Mouse (Mus musculus) midbrain, embryonic 16.5 days (tissue): ENCODE data around the gene Gm20388. TPM values are rescaled to one million over a fixed set of nuclear protein-coding genes. Genes with fewer than 3 reads are reported as not detected.
"Not testable (repeated sequence)": the region's sequence is repeated elsewhere in the genome, so short reads cannot be mapped to it uniquely, and the experiment has no call there.

ENCODE experiments used
- ATAC-seq: fragments of 200-750 bp; cut with Nextera tagmentation; 2 replicates; pipeline ENCODE4 v1.8.0; 2017; ENCODE audit warnings: moderate TSS enrichment
- H3K27ac ChIP-seq: fragments of 300-500 bp; sonication (generic); 2 replicates; pipeline ENCODE4 v1.5.1; 2014; ENCODE audit warnings: mild to moderate bottlenecking, low read length, mixed read lengths
- H3K27me3 ChIP-seq: fragments of 300-500 bp; sonication (generic); 2 replicates; pipeline ENCODE4 v1.6.1; 2014; ENCODE audit warnings: low read depth, low read length, mixed read lengths; ENCODE audit not compliant: control insufficient read depth, insufficient read depth
- H3K36me3 ChIP-seq: fragments of 300-500 bp; sonication (generic); 2 replicates; pipeline ENCODE4 v1.6.1; 2014; ENCODE audit warnings: mild to moderate bottlenecking, low read length, moderate library complexity, mixed read lengths; ENCODE audit not compliant: control insufficient read depth, insufficient read depth
- H3K4me1 ChIP-seq: fragments of 300-500 bp; sonication (generic); 2 replicates; pipeline ENCODE4 v1.6.1; 2014; ENCODE audit warnings: mild to moderate bottlenecking, low read length, mixed read lengths; ENCODE audit not compliant: control insufficient read depth, insufficient read depth
- H3K4me2 ChIP-seq: fragments of 300-500 bp; sonication (generic); 2 replicates; pipeline ENCODE4 v1.6.1; 2014; ENCODE audit warnings: mild to moderate bottlenecking, low read length, mixed read lengths
- H3K4me3 ChIP-seq: fragments of 300-500 bp; sonication (generic); 2 replicates; pipeline ENCODE4 v1.5.1; 2014; ENCODE audit warnings: low read depth, mild to moderate bottlenecking, low read length, moderate library complexity, mixed read lengths
- H3K9ac ChIP-seq: fragments of 300-500 bp; sonication (generic); 2 replicates; pipeline ENCODE4 v1.6.1; 2014; ENCODE audit warnings: low read depth, low read length, mixed read lengths
- H3K9me3 ChIP-seq: fragments of 300-500 bp; sonication (generic); replicated peaks from 2 replicates; pipeline ENCODE4 v1.6.1; 2014; ENCODE audit warnings: mild to moderate bottlenecking, low read length, mixed read lengths; ENCODE audit not compliant: control insufficient read depth, poor library complexity, severe bottlenecking
- WGBS: fragments of 180-500 bp; shearing (Covaris S2); extraction: QIAGEN DNeasy Blood & Tissue Kit; methylation state at CpG from one replicate; pipeline ENCODE4 v1.1.7; 2014; 5-methylcytosine and 5-hydroxymethylcytosine counted together
- polyA plus RNA-seq: library from polyadenylated mRNA; unstranded; fragments of >200 nt; fragmentation: Nextera tagmentation; extraction: Ambion mirVana; gene quantifications from 2 replicates; pipeline ENCODE4 v1.2.1, GENCODE M21; 2015

Gene Gm20388
- polyA plus RNA-seq, 1 experiment from 2014 or later = 7.5 TPM

DNA sequence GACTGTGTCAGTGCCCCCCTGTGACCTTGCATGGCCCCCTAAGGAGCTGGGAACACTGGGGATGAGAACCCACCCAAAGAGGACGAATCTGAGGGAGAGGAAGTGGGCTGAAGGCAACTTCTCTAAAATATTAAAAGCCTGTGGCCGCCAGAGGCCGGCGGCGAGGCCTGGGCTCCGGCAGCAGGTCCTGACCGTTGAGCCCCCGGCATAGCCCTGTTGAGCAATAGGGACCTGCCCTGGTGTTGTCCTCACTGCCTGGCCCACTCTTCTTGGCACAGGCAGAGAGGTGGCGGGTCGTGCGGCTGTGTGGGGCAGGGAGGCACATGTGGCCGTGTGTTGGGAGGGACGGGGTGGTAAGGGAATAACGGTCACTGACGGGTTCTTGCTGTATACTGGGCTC, 882.1 kb downstream of the Gm20388 start:
- WGBS = 86% methylated on average over 15 of the region's 15 CpGs
- H3K4me1 ChIP-seq = no peaks in the 10 kb centered on the region
- no peak overlapping the region for H3K27ac ChIP-seq
- no peak overlapping the region for H3K9ac ChIP-seq
- H3K27me3 ChIP-seq = no peaks in the 10 kb centered on the region
- no peaks in the 10 kb centered on the region for H3K36me3 ChIP-seq
- ATAC-seq = no peak
- no peaks in the 10 kb centered on the region for H3K9me3 ChIP-seq
- no peak overlapping the region for H3K4me2 ChIP-seq
- H3K4me3 ChIP-seq = no peak overlapping the region

DNA sequence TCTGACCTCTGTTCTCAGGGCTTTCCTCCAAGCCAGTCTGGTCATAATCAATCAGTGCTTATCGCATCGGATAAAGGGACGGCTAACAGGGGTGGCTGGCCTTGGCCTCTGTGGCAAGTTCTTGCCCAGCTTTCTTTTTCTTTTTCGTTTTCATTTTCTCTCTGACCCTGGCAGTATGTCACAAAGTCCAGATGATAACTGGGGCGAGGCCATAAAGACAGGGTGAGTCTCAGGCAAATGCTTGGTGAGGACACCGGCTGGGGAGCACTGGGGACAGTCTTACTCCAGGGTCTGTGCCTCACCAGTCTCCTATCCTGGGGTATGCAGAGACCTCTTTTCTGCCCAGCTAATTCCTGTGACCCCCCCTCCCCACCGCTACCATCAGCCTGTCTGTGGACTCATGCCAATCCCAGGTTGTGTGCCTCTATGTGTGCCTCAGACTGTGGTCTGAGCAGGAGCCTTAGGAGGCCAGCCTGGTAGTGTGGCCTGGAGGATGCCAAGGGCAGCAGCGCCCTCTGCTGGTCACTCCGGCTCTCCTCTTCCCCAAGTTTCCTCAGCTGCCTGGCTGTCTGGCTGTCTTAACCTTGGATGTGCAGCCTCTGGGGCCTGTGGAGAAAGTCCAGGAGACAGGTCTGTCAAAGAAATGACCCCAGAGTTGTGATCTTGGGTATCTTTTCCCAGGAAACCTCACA, 885.4 kb downstream of the Gm20388 start:
- ATAC-seq = peak; percentile 75
- H3K4me3 ChIP-seq = no peak overlapping the region
- WGBS = 47% methylated on average over 9 of the region's 9 CpGs
- H3K9ac ChIP-seq = no peak overlapping the region
- H3K27ac ChIP-seq = no peak overlapping the region
- H3K4me2 ChIP-seq = no peak overlapping the region
- no peaks in the 10 kb centered on the region for H3K9me3 ChIP-seq
- no peaks in the 10 kb centered on the region for H3K36me3 ChIP-seq
- peaks cover 7% of the 10 kb centered on the region; the same call in 1 of the 2 replicates for H3K27me3 ChIP-seq
- no peaks in the 10 kb centered on the region for H3K4me1 ChIP-seq

GRCm38 (mm10) chr8:120797019-120797727, 886.5 kb downstream of the Gm20388 start:
- H3K9me3 ChIP-seq = no peaks in the 10 kb centered on the region
- WGBS = 83% methylated on average over 9 of the region's 9 CpGs
- H3K4me1 ChIP-seq = no peaks in the 10 kb centered on the region
- no peak overlapping the region for H3K4me3 ChIP-seq
- H3K27ac ChIP-seq = no peak overlapping the region
- no peak overlapping the region for H3K4me2 ChIP-seq
- no peak for ATAC-seq
- H3K36me3 ChIP-seq = no peaks in the 10 kb centered on the region
- peaks cover 12% of the 10 kb centered on the region; the same call in 1 of the 2 replicates for H3K27me3 ChIP-seq
- no peak overlapping the region for H3K9ac ChIP-seq

GRCm38 (mm10) chr8:120800308-120800865, 889.7 kb downstream of the Gm20388 start:
- Histone ChIP-seq H3K27me3 (peaks cover 12% of the 10 kb centered on the region; the same call in 1 of the 2 replicates), H3K9me3 (no peaks in the 10 kb centered on the region), H3K4me2 (peak overlapping the region; percentile 44), H3K27ac (no peak overlapping the region), H3K36me3 (no peaks in the 10 kb centered on the region), H3K4me3 (peak overlapping the region; percentile 16; the same call in 1 of the 2 replicates), H3K4me1 (no peaks in the 10 kb centered on the region), H3K9ac (peak overlapping the region; percentile 48; the same call in 1 of the 2 replicates)
- ATAC-seq = peak; percentile 48; the same call in 1 of the 2 replicates
- WGBS = 4% methylated on average over 17 of the region's 17 CpGs

DNA sequence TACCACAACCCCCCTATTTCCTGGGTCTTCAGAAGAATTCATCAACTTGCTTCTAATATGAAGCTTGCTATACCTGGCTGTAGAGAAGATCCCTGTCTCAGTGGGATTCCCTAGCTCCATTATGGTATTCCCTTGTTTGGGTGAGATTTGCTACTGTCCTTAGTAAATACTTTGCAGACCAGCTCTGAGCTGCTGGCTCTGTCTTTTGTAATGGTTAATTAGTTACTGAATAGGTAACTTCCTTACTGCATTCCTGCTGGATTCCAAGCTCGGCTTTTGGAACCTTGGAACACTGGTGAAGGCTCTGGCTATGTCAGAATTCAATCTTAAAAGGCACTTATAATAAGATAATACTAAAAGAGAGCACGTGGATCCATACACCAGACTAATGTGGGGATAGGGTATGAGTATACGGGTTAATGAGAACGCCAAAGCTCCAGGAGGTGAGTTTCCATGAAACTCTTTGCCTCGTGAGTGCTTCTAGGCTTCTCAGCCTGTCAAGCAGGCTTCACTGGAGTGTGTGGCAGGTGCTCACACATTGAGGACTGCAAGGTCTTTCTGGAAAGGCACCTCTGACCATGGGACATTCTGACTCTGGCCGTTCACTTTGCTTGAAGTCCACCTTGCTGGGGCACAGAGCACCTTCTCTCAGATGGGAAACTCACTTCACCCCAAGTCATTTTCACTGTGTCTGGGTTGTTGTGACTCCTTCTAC, 893.2 kb downstream of the Gm20388 start:
- not testable (repeated sequence) for H3K36me3 ChIP-seq, H3K9me3 ChIP-seq, H3K9ac ChIP-seq, ATAC-seq, H3K27ac ChIP-seq, H3K4me1 ChIP-seq, H3K4me3 ChIP-seq, H3K4me2 ChIP-seq
- WGBS = 53% methylated on average over 6 of the region's 6 CpGs
- peaks cover 10% of the 10 kb centered on the region; the same call in 1 of the 2 replicates for H3K27me3 ChIP-seq

DNA sequence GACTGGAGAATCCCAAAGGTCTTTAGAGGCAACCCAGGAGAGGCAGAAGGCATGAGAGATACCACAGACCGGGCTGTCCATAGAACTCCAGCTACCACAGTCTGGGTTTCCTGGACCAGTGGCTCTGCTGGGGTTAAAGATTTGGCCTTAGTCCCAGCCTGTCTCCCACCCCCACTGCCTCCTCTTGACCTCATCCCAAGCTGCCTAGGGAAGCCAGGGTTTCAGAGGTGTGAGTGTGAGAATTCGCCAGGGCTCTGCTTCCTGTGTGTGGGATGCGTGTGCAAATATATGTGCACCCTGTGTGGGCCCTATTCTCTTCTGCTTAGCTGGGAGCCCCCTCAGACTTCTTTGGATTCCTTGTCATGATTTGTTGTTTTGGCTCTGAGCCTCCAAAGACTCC, 894.1 kb downstream of the Gm20388 start:
- WGBS = 86% methylated on average over 3 of the region's 3 CpGs
- H3K27ac ChIP-seq = no peak overlapping the region
- no peaks in the 10 kb centered on the region for H3K4me1 ChIP-seq
- H3K27me3 ChIP-seq = peaks cover 10% of the 10 kb centered on the region; the same call in 1 of the 2 replicates
- H3K4me3 ChIP-seq = no peak overlapping the region
- H3K36me3 ChIP-seq = no peaks in the 10 kb centered on the region
- H3K9ac ChIP-seq = no peak overlapping the region
- ATAC-seq = no peak
- H3K4me2 ChIP-seq = no peak overlapping the region
- H3K9me3 ChIP-seq = no peaks in the 10 kb centered on the region

- no peaks in the 10 kb centered on the region for H3K9me3 ChIP-seq
- WGBS = 55% methylated on average over 12 of the region's 12 CpGs
- no peaks in the 10 kb centered on the region for H3K27me3 ChIP-seq
- H3K36me3 ChIP-seq = no peaks in the 10 kb centered on the region
- no peak overlapping the region for H3K4me3 ChIP-seq
- no peak overlapping the region for H3K4me2 ChIP-seq
- H3K9ac ChIP-seq = peak overlapping the region; percentile 24; the same call in 1 of the 2 replicates
- no peak for ATAC-seq
- H3K27ac ChIP-seq = no peak overlapping the region
- H3K4me1 ChIP-seq = no peaks in the 10 kb centered on the region
Measured at GRCm38 (mm10) chr8:120806780-120807264, 896.2 kb downstream of the Gm20388 start.

DNA sequence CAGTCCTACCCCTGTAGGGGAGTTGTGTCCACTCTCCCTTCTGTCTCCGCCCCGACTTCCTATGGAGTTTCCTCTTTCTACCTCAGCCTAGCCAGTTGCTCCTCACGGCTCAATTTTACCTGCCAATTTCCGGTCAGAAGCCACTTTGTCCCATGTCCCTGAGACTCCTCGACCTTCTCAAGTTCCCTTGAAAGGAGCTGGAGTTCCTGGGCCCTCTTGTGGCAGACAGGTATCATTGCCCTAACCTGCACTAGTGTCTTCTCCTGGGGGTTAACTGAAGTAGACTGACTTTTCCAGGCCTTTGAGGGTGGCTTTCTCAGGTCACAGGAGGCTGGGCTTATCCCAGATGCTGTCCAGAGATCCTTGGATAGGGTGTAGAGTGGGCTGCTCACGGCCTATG, 897.1 kb downstream of the Gm20388 start:
- Histone ChIP-seq H3K4me2 (no peak overlapping the region), H3K9ac (no peak overlapping the region), H3K4me3 (no peak overlapping the region), H3K27ac (no peak overlapping the region), H3K9me3 (no peaks in the 10 kb centered on the region), H3K4me1 (no peaks in the 10 kb centered on the region), H3K27me3 (no peaks in the 10 kb centered on the region), H3K36me3 (no peaks in the 10 kb centered on the region)
- WGBS = 54% methylated on average over 6 of the region's 6 CpGs
- ATAC-seq = no peak
